Mouse (Mus musculus): Measurements from ENCODE around the gene Cyct.

- TF ChIP-seq POLR2A (IDR thresholded peaks at IDR 0.05; ENCODE audit: borderline replicate concordance, extremely low read depth, low read depth, low read length), result no peak
- TF ChIP-seq CTCF (IDR thresholded peaks at IDR 0.05; ENCODE audit: insufficient read depth, low read length), result no peak
These were observed 18.1 kb downstream of the Cyct start for GRCm38 (mm10) chr2:76342146-76342545.

All from lung, adult 2 months (tissue).